Mouse (Mus musculus): ENCODE results near the gene Tfpi. TPM values are rescaled to one million over a fixed set of nuclear protein-coding genes. Genes with fewer than 3 reads are reported as not detected.
"Not testable (repeated sequence)": the region's sequence is repeated elsewhere in the genome, so short reads cannot be mapped to it uniquely, and the experiment has no call there.

The Tfpi gene
- polyA plus RNA-seq, 1 experiment from 2014 or later, result 23.0 TPM

DNA sequence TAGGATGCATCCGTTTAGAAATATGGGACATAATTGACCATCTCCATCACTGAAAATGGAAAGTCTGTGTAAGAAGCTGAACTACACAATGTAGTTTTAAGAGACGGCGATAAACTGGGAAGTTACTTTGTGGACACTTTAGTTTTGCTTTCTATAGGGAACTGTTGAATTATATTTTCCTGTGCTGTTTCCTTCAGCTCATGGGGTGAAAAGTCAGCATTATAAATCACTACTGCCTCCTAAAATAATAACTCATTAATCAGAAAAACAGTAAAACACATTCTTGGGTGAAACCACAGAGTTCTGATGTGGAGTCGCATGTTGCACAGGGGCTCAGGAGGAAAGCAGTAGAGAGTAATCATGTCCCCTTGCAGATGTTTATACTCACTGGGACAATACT, 50.0 kb downstream of the Tfpi start:
- H3K27ac ChIP-seq, result no peak overlapping the region
- H3K9ac ChIP-seq, result no peak overlapping the region
- 78% methylated on average over 4 of the region's 4 CpGs for WGBS
- H3K4me1 ChIP-seq, result no peaks in the 10 kb centered on the region
- H3K27me3 ChIP-seq (replicated peaks), result no peaks in the 10 kb centered on the region
- no peak overlapping the region for H3K4me3 ChIP-seq
- no peak overlapping the region for H3K4me2 ChIP-seq (replicated peaks)
- no peaks in the 10 kb centered on the region for H3K9me3 ChIP-seq
- no peaks in the 10 kb centered on the region for H3K36me3 ChIP-seq
- no peak for ATAC-seq (ENCODE audit: low FRiP score, low read depth)

- peak within 1 kb of the TSS; percentile 13; the same call in 1 of the 2 replicates for H3K4me3 ChIP-seq
- H3K27ac ChIP-seq, result no peak within 1 kb of the TSS
- H3K36me3 ChIP-seq, result no peaks in the 10 kb centered on the region
- H3K9me3 ChIP-seq, result no peaks in the 10 kb centered on the region
- no peaks in the 10 kb centered on the region for H3K4me1 ChIP-seq
- peak; percentile 38; the same call in 1 of the 2 replicates for ATAC-seq (ENCODE audit: low FRiP score, low read depth)
- no peaks in the 10 kb centered on the region for H3K27me3 ChIP-seq (replicated peaks)
- peak within 1 kb of the TSS; percentile 35; the same call in 1 of the 2 replicates for H3K9ac ChIP-seq
- WGBS, result under 1% methylated on average over 10 of the region's 10 CpGs
- peak within 1 kb of the TSS; percentile 52 for H3K4me2 ChIP-seq (replicated peaks)
Measured at GRCm38 (mm10) chr2:84425138-84425537, 51.4 kb downstream of the Tfpi start, which contains the start of gene Calcrl. TSS of gene Calcrl (minus strand) at chr2:84425411.

GRCm38 (mm10) chr2:84416501-84416900, 60.1 kb downstream of the Tfpi start:
- Histone ChIP-seq H3K9me3 (no peaks in the 10 kb centered on the region), H3K36me3 (no peaks in the 10 kb centered on the region), H3K9ac (no peak overlapping the region), H3K4me2 (replicated peaks) (no peak overlapping the region), H3K4me1 (no peaks in the 10 kb centered on the region), H3K4me3 (no peak overlapping the region), H3K27me3 (replicated peaks) (no peaks in the 10 kb centered on the region), H3K27ac (no peak overlapping the region)
- WGBS, result 47% methylated on average over 4 of the region's 4 CpGs
- peak; percentile 41; the same call in 1 of the 2 replicates for ATAC-seq (ENCODE audit: low FRiP score, low read depth)

DNA sequence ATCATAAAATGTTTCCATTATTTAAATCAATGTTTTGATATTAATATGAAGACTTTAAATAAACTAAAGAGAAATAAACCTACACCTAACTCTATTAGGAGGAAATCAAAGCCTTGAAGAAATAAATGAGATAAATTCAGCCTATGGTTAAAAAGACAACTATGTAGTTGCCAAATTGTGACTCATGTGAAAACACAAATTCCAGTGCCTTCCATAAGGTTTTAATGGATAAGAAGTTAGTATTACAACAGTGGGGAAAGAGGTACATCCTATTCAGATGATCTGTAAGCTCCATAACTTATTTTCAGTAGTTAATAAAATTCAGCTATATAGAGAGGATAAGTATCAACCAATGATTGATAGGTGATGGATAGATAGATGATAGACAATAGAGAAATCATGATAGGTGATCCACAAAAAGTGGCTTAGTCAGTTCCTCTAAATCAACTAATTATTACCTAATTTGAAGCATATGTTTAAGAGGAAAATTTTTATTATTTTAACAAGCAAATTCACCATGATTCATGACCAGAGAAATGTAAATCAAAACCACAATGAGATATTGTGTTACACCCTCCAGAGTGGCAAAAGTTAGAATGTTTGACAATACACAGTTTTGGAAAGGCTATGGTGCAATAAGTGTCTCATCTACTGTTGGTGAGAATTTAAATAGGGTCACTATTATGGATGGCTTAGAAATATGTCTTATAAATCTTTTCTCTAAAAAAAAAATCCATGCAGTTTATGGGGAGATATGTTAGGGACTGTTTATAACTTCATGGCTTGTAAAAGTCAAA, 66.6 kb downstream of the Tfpi start:
- Histone ChIP-seq H3K9ac (no peak overlapping the region), H3K27ac (no peak overlapping the region), H3K9me3 (no peaks in the 10 kb centered on the region), H3K4me2 (replicated peaks) (no peak overlapping the region), H3K4me1 (no peaks in the 10 kb centered on the region), H3K4me3 (no peak overlapping the region), H3K27me3 (replicated peaks) (no peaks in the 10 kb centered on the region), H3K36me3 (no peaks in the 10 kb centered on the region)
- no peak for ATAC-seq (ENCODE audit: low FRiP score, low read depth)

GRCm38 (mm10) chr2:84404834-84405233, 71.7 kb downstream of the Tfpi start:
- Histone ChIP-seq H3K36me3 (no peaks in the 10 kb centered on the region), H3K9ac (no peak overlapping the region), H3K27ac (no peak overlapping the region), H3K4me3 (no peak overlapping the region), H3K4me2 (replicated peaks) (no peak overlapping the region), H3K27me3 (replicated peaks) (no peaks in the 10 kb centered on the region), H3K9me3 (no peaks in the 10 kb centered on the region), H3K4me1 (no peaks in the 10 kb centered on the region)
- WGBS, result 92% methylated on average over 3 of the region's 3 CpGs
- ATAC-seq (ENCODE audit: low FRiP score, low read depth), result no peak

GRCm38 (mm10) chr2:84402713-84403112, 73.9 kb downstream of the Tfpi start:
- ATAC-seq (ENCODE audit: low FRiP score, low read depth), result no peak
- H3K27me3 ChIP-seq (replicated peaks), result no peaks in the 10 kb centered on the region
- no peak overlapping the region for H3K4me3 ChIP-seq
- no peaks in the 10 kb centered on the region for H3K36me3 ChIP-seq
- no peak overlapping the region for H3K4me2 ChIP-seq (replicated peaks)
- H3K9me3 ChIP-seq, result no peaks in the 10 kb centered on the region
- H3K27ac ChIP-seq, result no peak overlapping the region
- no peaks in the 10 kb centered on the region for H3K4me1 ChIP-seq
- H3K9ac ChIP-seq, result no peak overlapping the region
- 81% methylated on average over 3 of the region's 3 CpGs for WGBS

- no peak overlapping the region for H3K4me2 ChIP-seq (replicated peaks)
- no peaks in the 10 kb centered on the region for H3K36me3 ChIP-seq
- H3K4me3 ChIP-seq, result no peak overlapping the region
- no peak overlapping the region for H3K27ac ChIP-seq
- H3K9ac ChIP-seq, result no peak overlapping the region
- no peak for ATAC-seq (ENCODE audit: low FRiP score, low read depth)
- no peaks in the 10 kb centered on the region for H3K4me1 ChIP-seq
- no peaks in the 10 kb centered on the region for H3K9me3 ChIP-seq
- H3K27me3 ChIP-seq (replicated peaks), result no peaks in the 10 kb centered on the region
- 85% methylated on average over 4 of the region's 4 CpGs for WGBS
Measured at GRCm38 (mm10) chr2:84396557-84396956, 80.0 kb downstream of the Tfpi start.

- H3K27ac ChIP-seq, result no peak overlapping the region
- H3K36me3 ChIP-seq, result no peaks in the 10 kb centered on the region
- no peaks in the 10 kb centered on the region for H3K4me1 ChIP-seq
- 93% methylated on average over 4 of the region's 4 CpGs for WGBS
- no peak overlapping the region for H3K4me2 ChIP-seq (replicated peaks)
- H3K9me3 ChIP-seq, result no peaks in the 10 kb centered on the region
- ATAC-seq (ENCODE audit: low FRiP score, low read depth), result no peak
- no peak overlapping the region for H3K4me3 ChIP-seq
- H3K9ac ChIP-seq, result no peak overlapping the region
- H3K27me3 ChIP-seq (replicated peaks), result no peaks in the 10 kb centered on the region
Measured at GRCm38 (mm10) chr2:84393236-84393635, 83.3 kb downstream of the Tfpi start.

DNA sequence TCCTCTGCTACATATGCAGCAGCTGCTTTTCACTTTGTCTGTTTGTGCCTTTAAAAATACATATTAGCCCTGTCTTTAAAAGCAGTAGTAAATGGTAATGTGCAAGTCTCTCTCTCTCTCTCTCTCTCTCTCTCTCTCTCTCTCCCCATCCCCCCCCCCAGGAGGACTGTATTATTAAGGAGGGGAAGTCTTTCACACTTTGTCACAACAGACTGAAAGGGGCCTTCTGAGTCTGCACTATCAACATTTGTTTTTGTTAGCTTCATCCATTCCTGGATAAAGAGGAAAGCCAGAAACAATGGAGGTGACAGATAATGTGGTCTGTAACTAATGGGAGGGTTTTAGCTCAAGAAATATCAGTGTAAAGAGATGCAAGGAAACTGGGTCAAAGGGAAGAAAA, 87.5 kb downstream of the Tfpi start:
- Histone ChIP-seq H3K4me3 (no peak overlapping the region), H3K9me3 (no peaks in the 10 kb centered on the region), H3K4me1 (no peaks in the 10 kb centered on the region), H3K36me3 (no peaks in the 10 kb centered on the region), H3K27ac (no peak overlapping the region), H3K9ac (no peak overlapping the region), H3K27me3 (replicated peaks) (no peaks in the 10 kb centered on the region), H3K4me2 (replicated peaks) (no peak overlapping the region)
- no peak for ATAC-seq (ENCODE audit: low FRiP score, low read depth)

GRCm38 (mm10) chr2:84388537-84388936, 88.0 kb downstream of the Tfpi start:
- not testable (repeated sequence) for H3K4me3 ChIP-seq; H3K9ac ChIP-seq; H3K36me3 ChIP-seq; H3K4me2 ChIP-seq (replicated peaks); H3K27me3 ChIP-seq (replicated peaks); H3K27ac ChIP-seq; H3K9me3 ChIP-seq; ATAC-seq (ENCODE audit: low FRiP score, low read depth); H3K4me1 ChIP-seq
- WGBS, result 89% methylated on average over 14 of the region's 14 CpGs

DNA sequence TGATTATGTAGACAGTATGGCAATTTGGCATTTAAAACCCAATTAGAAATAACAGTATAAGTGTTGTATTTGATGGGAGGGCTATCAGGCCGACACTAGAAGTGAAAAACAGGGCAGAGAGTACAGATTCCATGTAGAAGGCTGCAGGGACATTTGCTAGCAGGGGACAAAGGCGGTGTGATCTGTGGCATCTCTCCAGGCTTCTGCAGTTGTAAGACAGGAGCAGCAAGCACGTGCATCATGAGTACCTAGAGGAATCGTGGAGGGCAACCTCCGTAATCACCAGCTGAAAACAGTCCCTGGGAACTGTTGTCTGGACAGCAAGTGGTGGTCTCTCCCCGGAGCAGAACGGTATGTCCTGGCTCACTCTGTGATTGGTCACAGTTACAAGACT, 88.6 kb downstream of the Tfpi start:
- 73% methylated on average over 7 of the region's 7 CpGs for WGBS

GRCm38 (mm10) chr2:84387394-84388022, 89.1 kb downstream of the Tfpi start:
- H3K27me3 ChIP-seq (replicated peaks), result no peaks in the 10 kb centered on the region
- peak overlapping the region; percentile 40 for H3K4me2 ChIP-seq (replicated peaks)
- ATAC-seq (ENCODE audit: low FRiP score, low read depth), result no peak
- H3K4me1 ChIP-seq, result no peaks in the 10 kb centered on the region
- no peak overlapping the region for H3K9ac ChIP-seq
- no peak overlapping the region for H3K27ac ChIP-seq
- no peak overlapping the region for H3K4me3 ChIP-seq
- no peaks in the 10 kb centered on the region for H3K36me3 ChIP-seq
- no peaks in the 10 kb centered on the region for H3K9me3 ChIP-seq
- WGBS, result 69% methylated on average over 11 of the region's 11 CpGs

More for the DNA sequence above, 88.6 kb downstream of the Tfpi start:
- ATAC-seq (ENCODE audit: low FRiP score, low read depth), result no peak
- Histone ChIP-seq H3K27ac (no peak overlapping the region), H3K9me3 (no peaks in the 10 kb centered on the region), H3K4me1 (no peaks in the 10 kb centered on the region), H3K27me3 (replicated peaks) (no peaks in the 10 kb centered on the region), H3K36me3 (no peaks in the 10 kb centered on the region), H3K4me3 (no peak overlapping the region), H3K9ac (no peak overlapping the region), H3K4me2 (replicated peaks) (no peak overlapping the region)
